In the genomic region with DNA sequence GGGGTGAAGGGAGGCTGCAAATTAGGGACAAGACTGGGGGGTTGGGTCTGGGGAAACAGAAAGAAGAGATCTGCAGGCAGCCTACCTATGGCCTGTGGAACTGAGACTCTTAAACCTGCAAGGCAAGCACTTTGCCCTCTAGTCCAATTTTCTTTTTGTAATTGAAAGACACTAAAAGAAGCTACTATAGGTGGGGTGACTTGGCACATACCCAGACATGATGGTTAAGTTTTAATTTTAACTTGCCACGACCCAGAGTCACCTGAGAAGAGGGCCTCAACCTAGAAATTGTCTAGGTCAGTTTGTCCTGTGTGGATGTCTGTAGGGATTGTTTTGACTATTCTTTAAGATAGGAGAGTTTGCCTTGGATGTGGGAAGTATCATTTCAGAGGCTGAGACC, we compare ENCODE assay signal across 21 mouse cellular contexts.
"Had no signal": no experiment of that assay in that cellular context is flagged by ENCODE, and none has a peak within 500 bp of the region (broad histone marks: within the 10 kb centered on the region; RNA-seq: fewer than 3 reads in every experiment).

No protein-coding gene starts in this region.

- DNase-seq: layer of hippocampus, postnatal 36 days; liver, embryonic 13.5 days; lung, adult 2 months; lung, postnatal 36 days; midbrain, embryonic 14.5 days; right cerebral cortex, adult 18-20 months; right cerebral cortex, postnatal 14 days; right cerebral cortex, postnatal 4 days; thymus, adult 2 months; thymus, postnatal 14 days; thymus, postnatal 4 days had no signal

- H3K9ac ChIP-seq: limb, embryonic 12.5 days; limb, embryonic 15.5 days; liver, embryonic 13.5 days; neural tube, embryonic 12.5 days; neural tube, embryonic 15.5 days had no signal

- H3K4me3 ChIP-seq: left cerebral cortex, adult 2 months; limb, embryonic 12.5 days; limb, embryonic 15.5 days; liver, embryonic 13.5 days; megakaryocyte, embryonic 14.5 days; midbrain, embryonic 10.5 days; neural tube, embryonic 12.5 days; neural tube, embryonic 15.5 days had no signal

- H3K36me3 ChIP-seq: limb, embryonic 12.5 days; limb, embryonic 15.5 days; liver, embryonic 13.5 days; midbrain, embryonic 10.5 days; neural tube, embryonic 12.5 days; neural tube, embryonic 15.5 days had no signal

- H3K27me3 ChIP-seq: limb, embryonic 12.5 days; limb, embryonic 15.5 days; liver, embryonic 13.5 days; megakaryocyte, embryonic 14.5 days; neural tube, embryonic 12.5 days; neural tube, embryonic 15.5 days had no signal

- H3K4me2 ChIP-seq: limb, embryonic 12.5 days; limb, embryonic 15.5 days; liver, embryonic 13.5 days; neural tube, embryonic 12.5 days; neural tube, embryonic 15.5 days had no signal

- H3K27ac ChIP-seq: kidney, postnatal 0 days; left cerebral cortex, adult 2 months; limb, embryonic 12.5 days; limb, embryonic 15.5 days; liver, embryonic 13.5 days; midbrain, embryonic 10.5 days; neural tube, embryonic 12.5 days; neural tube, embryonic 15.5 days; stomach, postnatal 0 days had no signal

- ATAC-seq: intestine, postnatal 0 days had no signal

- H3K4me1 ChIP-seq: limb, embryonic 12.5 days; limb, embryonic 15.5 days; liver, embryonic 13.5 days; megakaryocyte, embryonic 14.5 days; midbrain, embryonic 10.5 days; neural tube, embryonic 12.5 days; neural tube, embryonic 15.5 days had no signal

- H3K9me3 ChIP-seq: limb, embryonic 12.5 days; limb, embryonic 15.5 days; liver, embryonic 13.5 days; midbrain, embryonic 10.5 days; neural tube, embryonic 12.5 days; neural tube, embryonic 15.5 days had no signal
